Mouse (Mus musculus): ENCODE data around the gene Gm9573.

GRCm38 (mm10) chr17:35617127-35617526 is 9.3 kb downstream of the Gm9573 start:
- TF ChIP-seq CTCF (IDR thresholded peaks at IDR 0.05; ENCODE audit: control insufficient read depth, insufficient read depth, insufficient replicate concordance, low read depth, low read length) (no peak), POLR2A (IDR thresholded peaks at IDR 0.05; ENCODE audit: control insufficient read depth, low read depth, low read length) (no peak)
